Mouse (Mus musculus) liver, adult 2 months (tissue): Measurements from ENCODE around the gene Nuak2.

Source experiments
- CTCF ChIP-seq: fragments of 200-500 bp; IDR thresholded peaks from 2 replicates; pipeline ENCODE4 v1.5.1; 2011; ENCODE audit warnings: low read depth, low read length, control low read depth
- POLR2A ChIP-seq: fragments of 200-500 bp; IDR thresholded peaks from 2 replicates; pipeline ENCODE4 v1.6.1; 2011; ENCODE audit warnings: low read length, control low read depth; ENCODE audit not compliant: insufficient read depth; ENCODE audit errors: extremely low read depth

GRCm38 (mm10) chr1:132351058-132351457, 35.1 kb downstream of the Nuak2 start:
- TF ChIP-seq CTCF (no peak), POLR2A (no peak)
